Mouse (Mus musculus): ENCODE results near the gene Syt3.
A peak's percentile ranks its signal among the peaks of the same experiment; 100 is the strongest.

DNA sequence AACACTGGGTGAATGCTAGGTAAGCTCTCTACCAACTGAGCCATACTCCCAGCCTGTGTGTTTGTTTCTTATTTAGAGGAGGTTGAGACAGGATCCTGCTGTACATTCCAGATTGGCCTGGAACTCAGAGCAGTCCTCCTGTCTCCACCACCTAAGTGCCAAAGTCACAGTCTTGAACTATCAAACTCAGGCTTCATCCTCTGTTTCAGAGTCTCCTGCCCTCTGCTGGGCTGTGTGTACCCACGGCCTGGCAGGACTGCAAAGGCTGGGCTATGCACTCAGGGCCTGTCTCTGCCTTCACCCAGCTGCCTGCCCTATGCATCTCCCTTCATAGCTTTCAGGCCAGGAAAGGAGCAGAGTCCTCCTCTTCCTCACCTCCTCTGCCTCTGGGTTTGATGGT, 52.4 kb downstream of the Syt3 start:
- TF ChIP-seq CTCF (IDR thresholded peaks at IDR 0.05; ENCODE audit: borderline replicate concordance, extremely low read depth, insufficient read depth, insufficient read length) (peak; percentile 51), POLR2A (IDR thresholded peaks at IDR 0.05; ENCODE audit: borderline replicate concordance, extremely low read depth, insufficient read depth, insufficient read length, poor library complexity, severe bottlenecking) (no peak)
